Mouse (Mus musculus) mature B cell (primary cell): ENCODE measurements around the gene Ptchd4.

ENCODE experiments used
- in situ Hi-C: fragments of 300-500 bp; cut with MboI; formaldehyde crosslinking; loops from 2 replicates; pipeline ENCODE4 v1.14.3; 2019

Ptchd4 gene

DNA sequence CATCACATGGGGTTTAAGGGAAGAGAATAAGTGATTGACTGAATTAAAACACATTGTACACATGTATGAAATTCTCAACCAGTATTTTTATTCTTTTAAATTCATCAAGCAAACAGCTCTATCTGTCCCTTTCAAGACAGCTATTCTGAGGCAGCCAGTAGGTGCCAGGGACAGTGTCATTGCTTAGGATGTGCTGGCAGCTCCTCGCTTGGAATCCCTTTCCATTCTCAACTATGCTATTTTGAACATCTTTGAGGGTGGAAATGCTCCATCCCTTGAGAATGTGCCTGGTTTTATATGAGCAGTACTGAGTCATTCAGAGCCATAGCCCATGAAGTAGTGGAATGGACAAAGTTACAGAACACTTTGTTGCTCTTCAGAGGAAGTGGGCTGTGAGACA is 112.2 kb downstream of the Ptchd4 start:
- in situ Hi-C loops: no loop called here

DNA sequence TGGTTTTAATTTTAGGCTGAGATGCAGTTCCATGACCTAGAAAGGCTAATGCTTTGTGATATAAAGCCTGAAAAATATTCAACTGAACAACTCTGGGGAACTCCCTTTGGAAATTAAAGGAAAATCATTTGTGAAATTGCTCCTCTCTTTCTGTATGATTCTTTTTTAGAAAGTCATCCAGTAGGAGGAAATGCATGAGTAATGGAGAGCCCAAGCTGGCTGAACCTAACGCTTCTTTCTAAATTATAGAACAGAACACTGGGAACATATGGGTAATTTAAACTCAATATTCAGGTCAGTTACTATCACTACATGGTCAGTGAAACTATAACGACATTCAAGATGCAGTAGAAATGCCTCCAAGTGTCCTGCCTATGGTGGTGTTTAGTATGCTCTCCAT is 114.6 kb downstream of the Ptchd4 start:
- in situ Hi-C loops: no loop called here

DNA sequence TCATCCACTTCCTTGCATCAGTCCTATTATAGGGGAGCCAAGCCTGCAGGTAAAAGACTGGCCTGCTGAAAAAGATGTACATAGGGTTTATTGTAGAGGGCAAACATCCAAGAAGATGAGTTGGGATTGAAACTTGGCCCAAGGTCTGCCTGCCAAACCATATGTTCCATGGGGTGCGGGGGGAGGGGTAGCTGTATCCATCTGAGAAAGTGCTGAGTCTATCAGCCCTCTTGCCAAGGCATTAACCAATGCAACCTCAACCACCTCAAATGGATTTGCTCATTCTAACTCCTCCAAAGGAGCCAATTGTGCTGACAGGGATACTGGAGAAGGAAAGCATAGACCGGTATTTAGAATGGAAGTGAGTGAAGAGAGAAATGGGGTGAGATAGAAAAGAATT is 136.5 kb downstream of the Ptchd4 start:
- in situ Hi-C loops: no loop called here

DNA sequence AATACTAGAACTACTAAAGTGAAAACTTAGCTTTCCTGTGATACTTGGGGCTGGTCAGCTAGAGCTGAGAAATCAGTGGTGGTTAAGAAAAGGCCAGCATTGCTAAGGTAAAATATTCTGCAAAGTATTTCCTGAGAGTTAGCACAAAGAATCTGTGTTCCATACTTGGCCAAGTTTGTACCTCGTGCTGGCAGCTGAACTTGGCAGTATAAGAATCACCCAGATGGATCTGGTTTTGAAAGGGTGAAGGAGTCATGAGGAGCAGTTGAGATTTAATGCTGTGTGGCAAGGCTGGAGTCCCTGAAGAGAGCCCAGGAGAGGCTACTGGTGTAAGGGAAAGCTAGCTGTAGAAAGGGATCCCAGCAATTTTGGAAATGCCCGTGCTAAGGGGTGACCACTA is 140.7 kb downstream of the Ptchd4 start:
- in situ Hi-C loops: no loop called here

DNA sequence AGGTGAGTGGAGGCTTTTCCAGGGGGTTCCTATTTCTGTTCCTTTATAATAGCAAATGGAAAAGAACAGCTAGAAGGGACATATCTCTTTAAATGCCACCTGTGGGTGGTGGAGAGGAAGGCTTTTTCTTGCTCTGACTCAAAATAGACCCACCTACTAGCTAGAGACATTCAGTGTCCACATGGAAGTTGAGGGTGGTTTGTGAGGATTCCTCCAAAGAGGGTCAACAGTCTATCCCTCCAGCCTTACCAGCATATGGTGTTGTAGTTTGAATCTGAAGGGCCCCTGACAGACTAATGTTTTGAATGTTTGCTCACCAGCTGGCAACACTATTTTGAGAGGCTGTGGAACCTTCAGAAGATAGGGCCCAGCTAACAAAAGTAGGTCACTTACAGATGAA is 147.0 kb downstream of the Ptchd4 start:
- in situ Hi-C loops: no loop called here

DNA sequence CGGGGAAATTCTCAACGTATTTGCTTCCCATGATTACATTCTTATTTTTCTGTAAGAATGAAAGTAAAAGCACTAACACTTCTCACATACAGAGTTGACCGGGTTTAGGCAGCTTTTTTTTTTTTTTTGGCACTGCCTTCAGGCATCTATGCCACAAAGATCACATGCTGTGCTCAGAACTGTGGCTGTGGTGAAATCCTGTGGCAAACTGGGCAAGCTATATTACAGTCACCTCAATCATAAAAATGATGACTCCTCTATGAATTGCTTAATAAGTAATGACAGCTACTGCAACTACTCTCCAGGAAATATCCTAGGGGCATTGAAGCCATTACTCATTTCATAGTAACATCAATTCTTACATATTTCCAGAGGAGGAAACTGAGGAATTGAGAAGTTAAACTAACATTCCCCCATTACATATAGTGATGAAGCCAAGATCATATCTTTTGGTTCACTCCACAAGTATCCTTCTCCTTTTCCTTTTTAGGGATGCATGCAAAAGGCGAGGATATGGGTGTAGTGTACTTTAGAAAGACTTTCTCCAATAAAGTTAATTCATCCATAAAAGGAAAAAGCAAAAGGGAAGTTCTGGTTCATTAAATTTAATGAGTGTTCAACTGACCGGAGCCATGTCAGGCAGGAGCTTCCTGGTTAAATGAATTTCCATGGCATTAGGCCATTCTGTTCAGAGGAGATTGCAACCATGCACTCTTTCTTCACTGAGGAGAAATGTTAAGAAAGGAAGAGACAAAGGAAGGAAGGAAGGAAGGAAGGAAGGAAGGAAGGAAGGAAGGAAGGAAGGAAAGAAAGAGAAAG is 164.6 kb downstream of the Ptchd4 start:
- in situ Hi-C loops: no loop called here

DNA sequence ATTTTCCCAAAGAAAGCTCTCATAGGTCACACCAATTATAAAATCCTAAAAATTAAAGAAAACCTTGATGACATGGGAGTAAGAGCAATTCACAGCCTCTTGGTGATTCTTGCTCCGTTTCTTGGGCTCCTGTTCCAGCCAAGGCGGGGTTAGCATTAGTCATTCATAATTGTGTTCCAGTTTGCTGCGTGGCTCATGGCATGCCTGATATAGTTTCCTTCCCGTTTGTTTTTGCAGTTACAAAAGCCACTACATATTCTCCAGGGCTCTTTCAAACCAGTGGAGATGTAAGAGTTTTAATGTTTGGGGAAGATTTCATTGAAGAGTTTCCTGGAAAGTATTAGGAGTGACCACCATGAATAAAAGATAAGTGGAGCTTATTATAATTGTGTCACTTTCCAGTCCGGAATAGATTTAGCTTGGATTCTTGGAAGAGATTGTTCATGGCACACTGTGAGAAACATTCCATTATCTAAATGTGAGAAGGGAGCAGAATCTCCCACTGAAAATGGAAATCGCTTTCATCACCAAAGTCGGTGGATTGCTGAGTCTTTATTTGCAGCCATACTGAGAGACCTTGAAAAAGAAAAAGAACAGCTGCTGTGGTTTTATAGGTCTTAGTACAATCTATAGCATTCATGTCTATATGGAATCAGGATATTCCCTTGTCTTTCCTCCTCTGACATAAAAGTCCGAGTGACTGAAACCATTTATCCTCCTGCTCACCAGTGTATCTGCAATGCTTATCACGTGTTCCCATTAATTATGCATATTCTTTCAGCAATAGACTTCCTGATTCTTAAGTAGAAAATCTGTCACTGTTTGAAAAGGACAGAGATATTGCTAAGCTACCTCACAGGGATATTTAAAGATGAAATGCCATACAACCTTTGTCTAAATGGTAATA is 193.9 kb downstream of the Ptchd4 start:
- in situ Hi-C loops: no loop called here

DNA sequence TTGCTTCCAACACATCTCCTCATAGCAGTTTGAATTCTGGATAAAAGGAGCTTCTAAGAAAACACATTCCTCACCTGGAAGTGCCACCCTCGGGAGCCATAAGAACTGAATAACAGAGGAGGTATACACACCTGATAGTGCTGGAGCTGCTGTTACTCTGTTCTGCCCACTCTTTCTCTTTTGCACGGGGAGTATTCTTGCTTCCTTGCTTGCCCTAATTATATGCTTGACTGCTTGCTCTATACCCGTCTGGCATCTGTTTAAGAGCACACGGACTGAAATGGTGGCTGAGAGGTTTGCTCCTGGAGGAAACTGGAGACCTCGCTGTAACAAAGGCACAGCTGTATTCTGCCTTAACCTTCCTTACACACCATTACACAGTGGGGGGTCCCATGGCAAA is 214.4 kb downstream of the Ptchd4 start:
- in situ Hi-C loops: no loop called here

DNA sequence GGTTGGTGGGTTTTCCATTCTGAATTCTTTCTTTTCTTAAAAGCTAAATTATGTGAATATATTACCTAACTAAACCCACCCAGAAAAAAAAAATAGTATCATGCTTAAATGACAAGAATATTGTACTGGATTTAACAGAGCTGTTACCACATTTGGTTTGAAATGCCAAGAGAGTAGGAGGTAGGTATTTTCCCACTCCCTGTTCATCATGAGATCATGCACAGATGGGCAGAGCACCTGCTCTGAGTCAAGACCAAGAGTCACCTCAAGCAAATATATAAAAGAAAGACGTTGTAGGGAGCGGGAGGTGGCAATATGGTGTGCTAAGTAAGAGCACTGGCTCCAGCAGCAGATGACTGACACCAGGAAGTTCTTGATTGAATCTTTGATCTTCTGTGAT is 233.8 kb downstream of the Ptchd4 start:
- in situ Hi-C loops: no loop called here
